Mouse (Mus musculus) ES-E14 (cell line): Measurements from ENCODE around the gene Gm12248.

Experiments used
- CHD2 ChIP-seq: IDR thresholded peaks from 2 replicates; pipeline ENCODE4 v1.6.1; 2014; ENCODE audit warnings: mild to moderate bottlenecking, low read depth, low read length, inconsistent platforms
- MAFK ChIP-seq: IDR thresholded peaks from 2 replicates; pipeline ENCODE4 v1.6.1; 2014; ENCODE audit warnings: mild to moderate bottlenecking, low read depth, low read length, inconsistent platforms; ENCODE audit not compliant: insufficient read depth
- ZC3H11A ChIP-seq: IDR thresholded peaks from 2 replicates; pipeline ENCODE4 v1.6.1; 2012; ENCODE audit warnings: low read depth, mild to moderate bottlenecking, inconsistent platforms, low read length, borderline replicate concordance
- ZNF384 ChIP-seq: IDR thresholded peaks from 2 replicates; pipeline ENCODE4 v1.6.1; 2012; ENCODE audit warnings: low read depth, low read length, inconsistent platforms

DNA sequence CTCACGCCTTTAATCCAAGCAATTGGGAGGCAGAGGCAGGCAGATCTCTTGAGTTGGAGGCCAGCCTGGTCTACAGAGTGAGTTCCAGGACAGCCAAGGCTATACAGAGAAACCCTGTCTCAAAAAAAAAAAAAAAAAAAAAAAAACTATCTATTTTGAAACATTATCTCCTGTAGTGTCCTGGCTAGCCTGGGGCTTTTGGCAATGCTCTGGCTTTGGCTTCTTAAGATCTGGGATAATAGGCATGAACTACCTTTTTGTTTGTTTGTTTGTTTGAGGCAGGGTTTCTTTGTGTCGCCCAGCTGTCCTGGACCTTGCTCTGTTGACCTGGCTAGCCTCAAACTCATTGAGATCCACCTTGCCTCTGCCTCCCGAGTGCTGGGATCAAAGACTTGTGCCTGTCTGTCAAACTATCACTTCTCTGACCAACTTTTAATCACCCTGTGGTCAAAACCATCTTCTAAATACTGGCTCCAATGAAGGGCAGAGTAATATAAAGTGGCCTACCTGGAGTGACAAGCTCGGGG lies 8.3 kb upstream of the Gm12248 start:
- TF ChIP-seq ZC3H11A (no peak), MAFK (no peak), CHD2 (no peak), ZNF384 (peak; percentile 73)
